Mouse (Mus musculus): ENCODE measurements at regions not wholly inside any gene's neighbourhood (a gene's known extent, or its start where the extent isn't known, plus 50 kb on each side); places are given as distances from the start of the nearest gene placed in this dataset.

- TF ChIP-seq CTCF (IDR thresholded peaks at IDR 0.05; ENCODE audit: control insufficient read depth, insufficient read depth, insufficient replicate concordance, low read depth, low read length) (no peak), POLR2A (IDR thresholded peaks at IDR 0.05; ENCODE audit: control insufficient read depth, low read depth, low read length) (no peak)
Observed at GRCm38 (mm10) chr12:12850681-12851080, 91.0 kb downstream of the Mycn start.
